Mouse (Mus musculus) kidney, postnatal 0 days (tissue): ENCODE results near the gene Tex10. TPM values are rescaled to one million over a fixed set of nuclear protein-coding genes. Genes with fewer than 3 reads are reported as not detected.

ENCODE experiments used
- ATAC-seq: fragments of 200-750 bp; cut with Nextera tagmentation; replicated peaks from 2 replicates; pipeline ENCODE4 v1.8.0; 2017; ENCODE audit warnings: low read depth, moderate number of reproducible peaks, moderate TSS enrichment, moderate library complexity; ENCODE audit not compliant: low FRiP score
- DNase-seq: peaks from one replicate; pipeline ENCODE4 v3.0.0-alpha.2; 2016; ENCODE audit warnings: low spot score
- H3K27ac ChIP-seq: fragments of 300-500 bp; sonication (generic); 2 replicates; pipeline ENCODE4 v1.5.1; 2014; ENCODE audit warnings: mild to moderate bottlenecking
- H3K27me3 ChIP-seq: fragments of 300-500 bp; sonication (generic); 2 replicates; pipeline ENCODE4 v1.6.1; 2014; ENCODE audit warnings: low read length, mixed read lengths; ENCODE audit not compliant: insufficient read depth
- H3K36me3 ChIP-seq: fragments of 300-500 bp; sonication (generic); 2 replicates; pipeline ENCODE4 v1.6.1; 2014; ENCODE audit warnings: low read length, mixed read lengths; ENCODE audit not compliant: insufficient read depth
- H3K4me1 ChIP-seq: fragments of 300-500 bp; sonication (generic); replicated peaks from 2 replicates; pipeline ENCODE4 v1.6.1; 2014; ENCODE audit warnings: antibody characterized with exemption, low read length, mixed read lengths; ENCODE audit not compliant: insufficient read depth
- H3K4me2 ChIP-seq: fragments of 300-500 bp; sonication (generic); 2 replicates; pipeline ENCODE4 v1.6.1; 2014; ENCODE audit warnings: mild to moderate bottlenecking, low read length, moderate library complexity, mixed read lengths
- H3K4me3 ChIP-seq: fragments of 300-500 bp; sonication (generic); replicated peaks from 2 replicates; pipeline ENCODE4 v1.5.1; 2014; ENCODE audit warnings: low read depth, low read length
- H3K9ac ChIP-seq: fragments of 300-500 bp; sonication (generic); 2 replicates; pipeline ENCODE4 v1.6.1; 2014; ENCODE audit warnings: low read depth, low read length
- H3K9me3 ChIP-seq: fragments of 300-500 bp; sonication (generic); replicated peaks from 2 replicates; pipeline ENCODE4 v1.6.1; 2016; ENCODE audit warnings: low read length, inconsistent platforms, mixed read lengths
- CTCF ChIP-seq: IDR thresholded peaks from 2 replicates; pipeline ENCODE4 v1.5.1; 2016; ENCODE audit warnings: antibody characterized with exemption, low read depth, mild to moderate bottlenecking, moderate library complexity
- WGBS: fragments of 180-500 bp; shearing (Covaris S2); extraction: QIAGEN DNeasy Blood & Tissue Kit; methylation state at CpG from one replicate; pipeline ENCODE4 v1.1.7; 2014; 5-methylcytosine and 5-hydroxymethylcytosine counted together
- polyA plus RNA-seq: library from polyadenylated mRNA; unstranded; fragments of >200 nt; fragmentation: Nextera tagmentation; extraction: Ambion mirVana; gene quantifications from 2 replicates; pipeline ENCODE4 v1.2.1, GENCODE M21; 2015

The Tex10 gene
- polyA plus RNA-seq, 1 experiment from 2014 or later: 36.5 TPM

- H3K27me3 ChIP-seq: no peaks in the 10 kb centered on the region
- ATAC-seq: no peak
- WGBS: 79% methylated on average over 2 of the region's 2 CpGs
- H3K4me2 ChIP-seq: peak overlapping the region; percentile 78
- H3K27ac ChIP-seq: peak overlapping the region; percentile 82
- TF ChIP-seq CTCF: no peak
- H3K4me1 ChIP-seq: peaks cover 4% of the 10 kb centered on the region; the same call in 1 of the 2 replicates
- peak overlapping the region; percentile 90; the same call in 1 of the 2 replicates for H3K9ac ChIP-seq
- peak overlapping the region; percentile 88 for H3K4me3 ChIP-seq
- DNase-seq: no peak
- no peaks in the 10 kb centered on the region for H3K9me3 ChIP-seq
- H3K36me3 ChIP-seq: peaks cover 2% of the 10 kb centered on the region
These were observed 372 bp upstream of the Tex10 start for GRCm38 (mm10) chr4:48473651-48474011.

GRCm38 (mm10) chr4:48472052-48472791, 1.0 kb downstream of the Tex10 start:
- Histone ChIP-seq H3K36me3 (peaks cover 10% of the 10 kb centered on the region), H3K27ac (no peak overlapping the region), H3K9ac (peak overlapping the region; percentile 90), H3K27me3 (no peaks in the 10 kb centered on the region), H3K4me1 (peaks cover 4% of the 10 kb centered on the region; the same call in 1 of the 2 replicates), H3K4me3 (peak overlapping the region; percentile 88), H3K4me2 (peak overlapping the region; percentile 78), H3K9me3 (no peaks in the 10 kb centered on the region)
- WGBS: 10% methylated on average over 12 of the region's 12 CpGs
- DNase-seq: peak; percentile 34
- no peak for TF ChIP-seq CTCF
- ATAC-seq: no peak

- Histone ChIP-seq H3K4me1 (peaks cover 4% of the 10 kb centered on the region; the same call in 1 of the 2 replicates), H3K27me3 (no peaks in the 10 kb centered on the region), H3K36me3 (peaks cover 15% of the 10 kb centered on the region), H3K9me3 (no peaks in the 10 kb centered on the region), H3K9ac (no peak overlapping the region), H3K4me2 (peak overlapping the region; percentile 78; the same call in 1 of the 2 replicates), H3K27ac (no peak overlapping the region), H3K4me3 (no peak overlapping the region)
- DNase-seq: no peak
- no peak for ATAC-seq
- 48% methylated on average over 1 of the region's 1 CpGs for WGBS
- no peak for TF ChIP-seq CTCF
These were observed 2.3 kb downstream of the Tex10 start for GRCm38 (mm10) chr4:48470977-48471376.

- Histone ChIP-seq H3K9me3 (no peaks in the 10 kb centered on the region), H3K4me2 (no peak overlapping the region), H3K4me3 (no peak overlapping the region), H3K9ac (no peak overlapping the region), H3K27ac (no peak overlapping the region), H3K36me3 (peaks cover 36% of the 10 kb centered on the region), H3K27me3 (no peaks in the 10 kb centered on the region), H3K4me1 (no peaks in the 10 kb centered on the region)
- TF ChIP-seq CTCF: no peak
- 78% methylated on average over 1 of the region's 1 CpGs for WGBS
- DNase-seq: no peak
- no peak for ATAC-seq
These were observed 12.2 kb downstream of the Tex10 start for GRCm38 (mm10) chr4:48461060-48461459.

GRCm38 (mm10) chr4:48458436-48458835, 14.8 kb downstream of the Tex10 start:
- no peak for ATAC-seq
- no peak for TF ChIP-seq CTCF
- Histone ChIP-seq H3K4me2 (no peak overlapping the region), H3K4me1 (no peaks in the 10 kb centered on the region), H3K9ac (no peak overlapping the region), H3K27ac (no peak overlapping the region), H3K27me3 (no peaks in the 10 kb centered on the region), H3K9me3 (no peaks in the 10 kb centered on the region), H3K4me3 (no peak overlapping the region), H3K36me3 (peaks cover 37% of the 10 kb centered on the region)
- 94% methylated on average over 6 of the region's 6 CpGs for WGBS
- DNase-seq: no peak

DNA sequence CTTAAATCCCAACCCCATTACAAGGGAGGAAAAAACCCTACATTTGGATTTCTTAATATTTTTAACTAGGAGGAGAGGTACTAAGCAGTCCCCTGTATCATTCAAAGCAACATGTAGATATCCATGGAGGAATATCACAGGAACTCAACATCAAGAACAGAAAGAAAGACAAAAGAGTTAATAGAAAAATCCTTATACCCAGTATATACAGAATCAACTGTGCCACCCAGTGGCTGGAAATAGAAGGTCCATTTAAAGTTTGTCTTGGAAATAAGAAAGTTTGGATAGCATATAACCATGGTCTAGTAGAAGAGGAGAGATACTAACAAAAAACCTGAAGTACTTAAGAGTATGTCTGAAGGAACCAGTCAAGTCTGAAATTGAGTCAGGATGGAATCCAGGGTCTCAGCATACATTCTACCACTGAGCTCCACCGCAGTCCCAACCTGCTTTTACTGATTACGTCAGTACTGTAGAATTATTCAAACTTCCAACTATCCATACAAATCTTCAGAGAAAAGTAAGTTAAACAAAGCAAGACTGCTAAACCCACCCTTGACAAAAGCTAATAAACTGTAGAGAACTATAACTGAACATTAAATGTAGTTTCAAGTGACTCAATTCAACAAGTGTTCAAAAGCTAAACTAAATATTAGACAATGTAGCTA, 19.0 kb downstream of the Tex10 start:
- peak; percentile 56 for TF ChIP-seq CTCF
- H3K9me3 ChIP-seq: no peaks in the 10 kb centered on the region
- no peak overlapping the region for H3K4me3 ChIP-seq
- ATAC-seq: no peak
- no peaks in the 10 kb centered on the region for H3K27me3 ChIP-seq
- no peak overlapping the region for H3K9ac ChIP-seq
- no peak overlapping the region for H3K27ac ChIP-seq
- H3K4me2 ChIP-seq: no peak overlapping the region
- WGBS: 96% methylated on average over 2 of the region's 2 CpGs
- peaks cover 36% of the 10 kb centered on the region for H3K36me3 ChIP-seq
- peak; percentile 52 for DNase-seq
- H3K4me1 ChIP-seq: no peaks in the 10 kb centered on the region
